Mouse (Mus musculus): ENCODE measurements around the gene Ushbp1. TPM values are rescaled to one million over a fixed set of nuclear protein-coding genes. Genes with fewer than 3 reads are reported as not detected.
A peak's percentile ranks its signal among the peaks of the same experiment; 100 is the strongest.
"Not testable (repeated sequence)": the region's sequence is repeated elsewhere in the genome, so short reads cannot be mapped to it uniquely, and the experiment has no call there.

Gene Ushbp1
- polyA plus RNA-seq, 1 experiment from 2014 or later: 9.2 TPM

DNA sequence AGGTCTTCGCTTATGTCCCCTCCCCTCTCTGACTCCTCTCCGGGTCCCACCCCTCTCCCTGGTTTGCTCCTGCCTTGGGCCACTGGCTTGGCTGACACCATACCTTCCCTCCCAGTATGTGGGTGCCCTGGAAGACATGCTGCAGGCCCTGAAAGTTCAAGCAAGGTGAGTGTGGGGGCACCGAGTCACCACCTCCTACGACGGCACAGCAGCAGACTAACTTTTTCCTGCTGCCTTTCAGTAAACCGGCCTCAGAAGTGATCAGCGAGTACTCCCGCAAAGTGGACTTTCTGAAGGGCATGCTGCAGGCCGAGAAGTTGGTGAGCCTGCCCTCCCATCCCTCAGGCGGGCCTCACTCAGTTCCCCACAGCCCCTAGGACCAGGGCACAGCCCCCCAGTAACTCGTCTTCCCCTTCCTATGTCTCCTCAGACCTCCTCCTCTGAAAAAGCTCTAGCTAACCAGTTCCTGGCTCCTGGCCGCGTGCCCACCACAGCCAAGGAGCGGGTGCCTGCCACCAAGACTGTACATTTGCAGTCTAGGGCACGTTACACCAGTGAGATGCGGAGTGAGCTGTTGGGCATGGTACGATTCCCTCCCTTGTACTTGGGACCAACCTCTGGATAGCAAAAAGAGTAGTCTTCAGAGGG, 27.9 kb downstream of the Ushbp1 start:
- no peaks in the 10 kb centered on the region for H3K9me3 ChIP-seq
- H3K4me2 ChIP-seq: peak overlapping the region; percentile 87
- peaks cover 21% of the 10 kb centered on the region for H3K36me3 ChIP-seq
- H3K27ac ChIP-seq (replicated peaks): peak overlapping the region; percentile 93
- H3K9ac ChIP-seq: peak overlapping the region; percentile 84
- H3K4me3 ChIP-seq: peak overlapping the region; percentile 72
- ATAC-seq (ENCODE audit: extremely low read depth, insufficient number of reproducible peaks, low FRiP score, low TSS enrichment): no peak
- H3K27me3 ChIP-seq (replicated peaks): no peaks in the 10 kb centered on the region
- peaks cover 40% of the 10 kb centered on the region for H3K4me1 ChIP-seq
- 50% methylated on average over 17 of the region's 17 CpGs for WGBS

DNA sequence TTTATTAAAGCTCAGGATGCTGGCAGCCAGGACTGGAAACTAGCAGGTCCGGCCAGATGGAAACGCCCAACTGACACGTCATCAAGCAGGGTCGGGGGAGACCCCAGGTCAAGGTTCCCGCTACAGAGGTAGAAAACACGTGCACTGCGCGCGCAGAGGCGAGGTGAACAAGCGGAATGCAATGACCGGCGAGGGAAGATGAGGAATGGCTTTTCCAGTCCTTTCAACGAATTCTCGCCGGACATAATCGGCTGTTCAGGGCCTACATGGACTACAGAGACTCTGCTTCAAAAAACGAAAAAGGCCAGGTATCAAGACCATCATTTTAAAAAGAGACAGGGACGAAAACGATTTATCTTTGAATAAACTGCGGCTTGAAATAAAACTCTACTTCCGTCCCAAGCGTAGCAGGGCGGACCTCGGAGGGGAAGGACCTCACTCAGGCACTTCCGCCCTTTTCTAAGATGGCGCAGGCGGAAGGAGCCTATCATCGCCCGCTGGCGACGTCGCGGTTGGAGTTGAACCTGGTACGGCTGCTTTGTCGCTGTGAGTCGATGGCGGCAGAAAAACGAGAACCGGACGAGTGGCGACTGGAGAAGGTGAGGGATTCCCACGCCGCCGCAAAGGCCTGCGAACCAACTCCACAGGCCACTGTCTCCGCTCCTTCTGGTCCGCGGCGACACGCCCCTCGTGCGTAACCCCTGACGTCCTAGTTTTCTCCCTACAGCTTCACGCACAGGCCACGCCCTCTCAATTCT, 28.7 kb downstream of the Ushbp1 start, which contains the start of gene Use1:
Gene Use1, plus strand, starts transcription at position 78 of the 758 bp plus-strand sequence.
- peak within 1 kb of the TSS; percentile 87 for H3K4me2 ChIP-seq
- peaks cover 40% of the 10 kb centered on the region for H3K4me1 ChIP-seq
- under 1% methylated on average over 56 of the region's 56 CpGs for WGBS
- H3K27ac ChIP-seq (replicated peaks): peak within 1 kb of the TSS; percentile 93
- no peaks in the 10 kb centered on the region for H3K27me3 ChIP-seq (replicated peaks)
- peak within 1 kb of the TSS; percentile 72 for H3K4me3 ChIP-seq
- H3K36me3 ChIP-seq: peaks cover 19% of the 10 kb centered on the region
- peak; percentile 77 for ATAC-seq (ENCODE audit: extremely low read depth, insufficient number of reproducible peaks, low FRiP score, low TSS enrichment)
- H3K9me3 ChIP-seq: no peaks in the 10 kb centered on the region
- peak within 1 kb of the TSS; percentile 84 for H3K9ac ChIP-seq

DNA sequence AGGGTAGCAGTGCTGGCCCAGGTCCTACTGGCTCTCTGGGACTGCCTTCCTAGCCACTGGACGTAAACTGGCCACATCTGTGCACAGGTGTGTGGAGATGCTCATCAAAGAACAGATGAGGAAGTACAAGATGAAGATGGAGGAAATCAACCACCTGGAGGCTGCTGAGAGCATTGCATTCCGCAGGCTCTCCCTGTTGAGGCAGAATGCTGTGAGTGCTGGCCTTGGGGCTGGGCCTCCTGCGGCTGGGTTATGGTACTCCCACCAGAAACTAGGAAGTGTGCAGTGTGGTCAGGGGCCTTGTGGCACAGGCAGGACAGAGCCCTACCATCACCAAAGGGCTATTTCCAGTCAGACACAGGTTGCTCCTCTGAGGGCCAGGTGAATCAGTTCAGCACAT, 37.6 kb downstream of the Ushbp1 start:
- Histone ChIP-seq H3K27ac (replicated peaks) (no peak overlapping the region), H3K27me3 (replicated peaks) (no peaks in the 10 kb centered on the region), H3K36me3 (peaks cover 88% of the 10 kb centered on the region), H3K9ac (no peak overlapping the region), H3K4me2 (no peak overlapping the region), H3K4me1 (no peaks in the 10 kb centered on the region), H3K9me3 (no peaks in the 10 kb centered on the region), H3K4me3 (no peak overlapping the region)
- WGBS: 89% methylated on average over 3 of the region's 3 CpGs
- no peak for ATAC-seq (ENCODE audit: extremely low read depth, insufficient number of reproducible peaks, low FRiP score, low TSS enrichment)

DNA sequence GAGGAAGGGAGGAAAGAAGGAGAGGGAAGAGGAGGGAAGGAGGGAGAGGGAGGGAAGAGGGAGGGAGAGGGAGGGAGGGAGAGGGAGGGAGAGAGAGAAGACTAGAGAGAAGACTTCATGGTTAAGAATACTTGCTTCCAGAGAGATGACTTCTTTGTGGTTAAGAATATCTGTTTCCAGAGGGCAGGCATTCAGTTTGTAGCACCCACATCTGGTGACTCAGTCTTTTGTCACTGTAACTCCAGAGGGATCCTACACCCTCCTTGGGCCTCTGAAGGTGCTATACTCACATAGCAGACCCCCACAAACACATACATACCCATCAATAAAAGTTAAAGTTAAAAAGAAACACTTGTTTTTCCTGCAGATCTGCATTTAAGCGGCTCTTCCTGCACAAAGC, 44.1 kb downstream of the Ushbp1 start:
- no peak for ATAC-seq (ENCODE audit: extremely low read depth, insufficient number of reproducible peaks, low FRiP score, low TSS enrichment)
- 100% methylated on average over 1 of the region's 1 CpGs for WGBS

DNA sequence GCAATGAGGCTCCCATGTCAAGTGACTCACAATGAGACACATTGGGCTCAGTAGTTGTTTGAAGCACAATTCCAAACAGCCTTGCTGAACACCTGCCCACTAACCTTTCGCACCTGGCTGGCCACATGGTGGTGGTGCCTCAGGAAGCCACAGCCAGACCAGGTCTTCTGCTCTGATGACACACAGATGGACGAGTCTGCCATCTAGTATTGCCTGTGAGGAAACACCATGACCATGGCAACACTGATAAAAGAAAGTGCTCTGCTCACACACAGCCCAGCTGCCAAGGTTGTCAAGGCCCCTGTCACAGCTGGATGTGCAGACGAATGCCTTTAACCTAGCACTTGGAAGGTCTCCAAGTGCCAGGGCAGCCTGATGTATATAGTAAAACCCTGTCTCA, 44.5 kb downstream of the Ushbp1 start:
- Histone ChIP-seq H3K27ac (replicated peaks) (no peak overlapping the region), H3K9me3 (no peaks in the 10 kb centered on the region), H3K27me3 (replicated peaks) (no peaks in the 10 kb centered on the region), H3K4me3 (no peak overlapping the region), H3K36me3 (peaks cover 100% of the 10 kb centered on the region), H3K4me2 (no peak overlapping the region), H3K4me1 (peaks cover 5% of the 10 kb centered on the region; the same call in 1 of the 2 replicates), H3K9ac (no peak overlapping the region)
- WGBS: 48% methylated on average over 3 of the region's 3 CpGs
- ATAC-seq (ENCODE audit: extremely low read depth, insufficient number of reproducible peaks, low FRiP score, low TSS enrichment): no peak

More for the DNA sequence above, 44.1 kb downstream of the Ushbp1 start:
- Histone ChIP-seq H3K36me3 (peaks cover 100% of the 10 kb centered on the region), H3K9ac (no peak overlapping the region), H3K4me3 (no peak overlapping the region), H3K4me1 (peaks cover 5% of the 10 kb centered on the region; the same call in 1 of the 2 replicates), H3K9me3 (no peaks in the 10 kb centered on the region), H3K27me3 (replicated peaks) (no peaks in the 10 kb centered on the region), H3K4me2 (no peak overlapping the region), H3K27ac (replicated peaks) (no peak overlapping the region)

DNA sequence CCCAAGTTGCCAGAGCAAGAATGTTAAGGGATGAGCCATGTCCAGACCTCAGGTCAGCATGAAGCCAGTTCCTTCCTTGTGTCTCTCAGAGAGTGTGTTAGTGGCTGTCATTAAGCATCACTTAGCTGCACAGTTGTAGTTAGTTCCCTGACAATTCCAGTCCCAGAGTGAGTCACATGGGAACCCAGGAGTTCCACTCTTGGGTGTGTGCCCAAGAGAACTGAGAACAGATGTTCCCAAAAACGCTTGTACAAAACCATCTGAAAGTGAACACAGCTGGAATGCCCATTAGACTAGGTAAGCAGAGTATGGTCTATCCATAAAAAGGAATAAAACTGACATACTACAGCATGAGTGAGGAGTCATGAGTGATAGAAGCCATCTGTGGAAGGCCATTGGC, 49.0 kb downstream of the Ushbp1 start:
- no peak overlapping the region for H3K27ac ChIP-seq (replicated peaks)
- no peak overlapping the region for H3K4me2 ChIP-seq
- no peak overlapping the region for H3K4me3 ChIP-seq
- peaks cover 5% of the 10 kb centered on the region; the same call in 1 of the 2 replicates for H3K4me1 ChIP-seq
- H3K9ac ChIP-seq: no peak overlapping the region
- ATAC-seq (ENCODE audit: extremely low read depth, insufficient number of reproducible peaks, low FRiP score, low TSS enrichment): no peak
- WGBS: 82% methylated on average over 1 of the region's 1 CpGs
- no peaks in the 10 kb centered on the region for H3K27me3 ChIP-seq (replicated peaks)
- H3K9me3 ChIP-seq: no peaks in the 10 kb centered on the region
- H3K36me3 ChIP-seq: peaks cover 99% of the 10 kb centered on the region

DNA sequence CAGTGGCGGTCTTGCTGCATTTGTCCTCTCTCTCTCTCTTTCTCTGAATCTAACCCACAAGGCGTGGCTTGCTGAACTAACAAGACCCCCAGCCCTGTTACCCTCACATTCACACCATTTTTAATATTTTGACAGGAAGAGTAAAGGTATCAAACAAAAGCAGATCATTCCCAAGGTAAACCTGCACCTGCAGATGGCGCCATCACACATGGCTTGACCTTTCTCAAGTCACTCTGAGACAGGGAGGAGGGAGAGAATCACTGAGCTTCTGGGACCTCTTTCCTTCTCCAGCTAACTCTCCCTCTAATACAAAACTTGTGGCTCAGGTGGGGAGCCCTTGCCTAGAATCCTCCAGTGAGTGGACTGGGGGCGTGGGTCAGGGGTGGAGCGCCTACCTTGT, 55.0 kb downstream of the Ushbp1 start:
- no peak overlapping the region for H3K9ac ChIP-seq
- H3K27ac ChIP-seq (replicated peaks): no peak overlapping the region
- no peak overlapping the region for H3K4me2 ChIP-seq
- H3K4me3 ChIP-seq: no peak overlapping the region
- peaks cover 92% of the 10 kb centered on the region for H3K36me3 ChIP-seq
- no peak for ATAC-seq (ENCODE audit: extremely low read depth, insufficient number of reproducible peaks, low FRiP score, low TSS enrichment)
- H3K27me3 ChIP-seq (replicated peaks): no peaks in the 10 kb centered on the region
- no peaks in the 10 kb centered on the region for H3K9me3 ChIP-seq
- H3K4me1 ChIP-seq: no peaks in the 10 kb centered on the region
- WGBS: 72% methylated on average over 5 of the region's 5 CpGs

DNA sequence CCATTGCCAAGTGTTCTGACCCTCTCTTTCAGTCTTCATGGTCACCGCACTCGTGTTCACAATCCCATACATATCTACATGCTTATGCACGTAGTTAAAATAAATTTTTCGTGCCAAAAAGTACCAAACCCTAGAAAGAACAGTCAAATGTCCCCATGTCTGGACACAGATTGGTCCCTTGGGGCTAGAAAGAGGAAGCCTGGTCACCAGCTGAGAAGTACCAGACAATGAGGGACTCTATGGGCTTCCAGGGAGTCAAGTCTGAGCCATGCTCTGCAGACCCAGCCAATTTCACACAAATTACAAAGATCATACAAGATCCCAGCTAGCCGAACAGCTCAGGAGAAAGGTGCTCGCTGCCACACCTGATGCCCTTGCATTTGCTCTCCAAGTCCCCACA, 57.8 kb downstream of the Ushbp1 start:
- not testable (repeated sequence) for H3K9me3 ChIP-seq; H3K4me2 ChIP-seq; H3K27ac ChIP-seq (replicated peaks); H3K27me3 ChIP-seq (replicated peaks); H3K9ac ChIP-seq; ATAC-seq (ENCODE audit: extremely low read depth, insufficient number of reproducible peaks, low FRiP score, low TSS enrichment); H3K4me1 ChIP-seq; H3K4me3 ChIP-seq
- peaks cover 83% of the 10 kb centered on the region for H3K36me3 ChIP-seq
- WGBS: 95% methylated on average over 6 of the region's 6 CpGs

Other genes with a start within 250 kb of the Ushbp1 start
- 14.5 and 16.3 TPM in 2 replicates for gene Myo9b, start 123.1 kb downstream of the Ushbp1 start, polyA plus RNA-seq (2015; fragmentation: Nextera tagmentation; extraction: Ambion mirVana)
- 126 and 154 TPM in 2 replicates for gene Haus8, start 122.9 kb downstream of the Ushbp1 start, polyA plus RNA-seq (2015; fragmentation: Nextera tagmentation; extraction: Ambion mirVana)
- 69.1 and 78.1 TPM in 2 replicates for gene Use1, start 29.0 kb downstream of the Ushbp1 start, polyA plus RNA-seq (2015; fragmentation: Nextera tagmentation; extraction: Ambion mirVana)
- gene Ocel1, start 24.5 kb downstream of the Ushbp1 start, polyA plus RNA-seq (2015; fragmentation: Nextera tagmentation; extraction: Ambion mirVana): 4.3 and 4.4 TPM in 2 replicates
- gene Nr2f6, start 13.8 kb downstream of the Ushbp1 start, polyA plus RNA-seq (2015; fragmentation: Nextera tagmentation; extraction: Ambion mirVana): 36.6 and 40.9 TPM in 2 replicates
- 89.7 and 91.8 TPM in 2 replicates for gene Babam1, start 1.1 kb upstream of the Ushbp1 start, polyA plus RNA-seq (2015; fragmentation: Nextera tagmentation; extraction: Ambion mirVana)
- 27.6 and 29.4 TPM in 2 replicates for gene Ankle1, start 10.2 kb upstream of the Ushbp1 start, polyA plus RNA-seq (2015; fragmentation: Nextera tagmentation; extraction: Ambion mirVana)
- gene Abhd8, start 67.9 kb upstream of the Ushbp1 start, polyA plus RNA-seq (2015; fragmentation: Nextera tagmentation; extraction: Ambion mirVana): 33.0 and 35.5 TPM in 2 replicates
- gene Mrpl34, start 69.2 kb upstream of the Ushbp1 start, polyA plus RNA-seq (2015; fragmentation: Nextera tagmentation; extraction: Ambion mirVana): 165 and 186 TPM in 2 replicates
- gene Dda1, start 73.4 kb upstream of the Ushbp1 start, polyA plus RNA-seq (2015; fragmentation: Nextera tagmentation; extraction: Ambion mirVana): 75.6 and 87.1 TPM in 2 replicates
- 0.63 and 0.78 TPM in 2 replicates for gene Ano8, start 90.2 kb upstream of the Ushbp1 start, polyA plus RNA-seq (2015; fragmentation: Nextera tagmentation; extraction: Ambion mirVana)
- gene Gtpbp3, start 92.3 kb upstream of the Ushbp1 start, polyA plus RNA-seq (2015; fragmentation: Nextera tagmentation; extraction: Ambion mirVana): 11.6 and 12.6 TPM in 2 replicates
- 133 and 135 TPM in 2 replicates for gene Plvap, start 116.0 kb upstream of the Ushbp1 start, polyA plus RNA-seq (2015; fragmentation: Nextera tagmentation; extraction: Ambion mirVana)
- gene Ccdc194, start 129.9 kb upstream of the Ushbp1 start, polyA plus RNA-seq (2015; fragmentation: Nextera tagmentation; extraction: Ambion mirVana): 0.48 and 0.65 TPM in 2 replicates
- gene Bst2, start 141.7 kb upstream of the Ushbp1 start, polyA plus RNA-seq (2015; fragmentation: Nextera tagmentation; extraction: Ambion mirVana): 34.0 and 39.5 TPM in 2 replicates
- 58.8 and 59.5 TPM in 2 replicates for gene Mvb12a, start 147.1 kb upstream of the Ushbp1 start, polyA plus RNA-seq (2015; fragmentation: Nextera tagmentation; extraction: Ambion mirVana)
- 0.27 and 0.41 TPM in 2 replicates for gene Tmem221, start 163.1 kb upstream of the Ushbp1 start, polyA plus RNA-seq (2015; fragmentation: Nextera tagmentation; extraction: Ambion mirVana)
- not detected in 2 replicates for gene Nxnl1, start 170.8 kb upstream of the Ushbp1 start, polyA plus RNA-seq (2015; fragmentation: Nextera tagmentation; extraction: Ambion mirVana)
- 18.2 and 18.3 TPM in 2 replicates for gene Slc27a1, start 173.1 kb upstream of the Ushbp1 start, polyA plus RNA-seq (2015; fragmentation: Nextera tagmentation; extraction: Ambion mirVana)
- gene Pgls, start 196.4 kb upstream of the Ushbp1 start, polyA plus RNA-seq (2015; fragmentation: Nextera tagmentation; extraction: Ambion mirVana): 169 and 172 TPM in 2 replicates
- gene Fam129c, start 201.8 kb upstream of the Ushbp1 start, polyA plus RNA-seq (2015; fragmentation: Nextera tagmentation; extraction: Ambion mirVana): 1.2 and 1.8 TPM in 2 replicates
- 54.8 and 58.3 TPM in 2 replicates for gene Colgalt1, start 215.2 kb upstream of the Ushbp1 start, polyA plus RNA-seq (2015; fragmentation: Nextera tagmentation; extraction: Ambion mirVana)